28 mouse cellular contexts compared by ENCODE assay signal in the genomic region with DNA sequence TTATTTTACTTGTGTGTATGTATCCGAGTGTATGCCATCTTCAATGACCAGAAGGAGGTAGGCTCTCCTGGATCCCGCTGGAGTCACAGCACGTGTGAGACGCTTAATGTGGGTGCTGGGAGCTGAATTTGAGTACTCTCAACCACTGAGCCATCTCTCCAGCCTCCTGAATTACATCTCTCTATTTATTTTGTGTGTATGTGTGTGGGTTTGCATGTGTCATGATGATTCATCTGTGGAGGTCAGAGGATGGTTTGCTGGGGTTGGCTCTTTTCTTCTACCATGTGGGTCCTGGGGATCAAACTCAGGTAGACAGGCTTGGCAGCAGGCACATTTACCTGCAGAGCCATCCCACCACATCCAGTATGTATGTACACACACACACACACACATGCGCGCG. TPM values are rescaled to one million over a fixed set of nuclear protein-coding genes. Genes with fewer than 3 reads are reported as not detected.
"Had no signal": no experiment of that assay in that cellular context is flagged by ENCODE, and none has a peak within 500 bp of the region (broad histone marks: within the 10 kb centered on the region; RNA-seq: fewer than 3 reads in every experiment).

No protein-coding gene starts in this region.

- ATAC-seq: intestine, postnatal 0 days; liver, postnatal 0 days; lung, postnatal 0 days; midbrain, embryonic 13.5 days; midbrain, embryonic 16.5 days had no signal

- H3K4me2 ChIP-seq: lung, embryonic 14.5 days; midbrain, embryonic 13.5 days; neural tube, embryonic 12.5 days; neural tube, embryonic 15.5 days had no signal

- H3K27me3 ChIP-seq: midbrain, embryonic 13.5 days; neural tube, embryonic 12.5 days; neural tube, embryonic 15.5 days had no signal

- DNase-seq: kidney, adult 8-10 months; kidney, postnatal 14 days; kidney, postnatal 4 days; left cerebral cortex, postnatal 4 days; liver, postnatal 0 days; lung, embryonic 14.5 days; lung, postnatal 36 days; right cerebral cortex, adult 18-20 months; right cerebral cortex, postnatal 14 days; right cerebral cortex, postnatal 4 days; thymus, adult 2 months; thymus, postnatal 4 days had no signal

- H3K27ac ChIP-seq: liver, embryonic 14.5 days; midbrain, embryonic 10.5 days; midbrain, embryonic 13.5 days; neural tube, embryonic 12.5 days; neural tube, embryonic 15.5 days; stomach, postnatal 0 days had no signal

- H3K36me3 ChIP-seq: midbrain, embryonic 10.5 days; midbrain, embryonic 13.5 days; neural tube, embryonic 12.5 days; neural tube, embryonic 15.5 days had no signal

- H3K4me1 ChIP-seq: midbrain, embryonic 10.5 days; midbrain, embryonic 13.5 days; neural tube, embryonic 12.5 days had no signal

- H3K9me3 ChIP-seq: midbrain, embryonic 10.5 days; midbrain, embryonic 13.5 days; neural tube, embryonic 12.5 days; neural tube, embryonic 15.5 days had no signal

- H3K4me3 ChIP-seq: megakaryocyte, embryonic 14.5 days; midbrain, embryonic 10.5 days; midbrain, embryonic 13.5 days; myocyte; neural tube, embryonic 12.5 days; neural tube, embryonic 15.5 days had no signal

- H3K9ac ChIP-seq: liver, embryonic 14.5 days; liver, postnatal 0 days; lung, embryonic 14.5 days; midbrain, embryonic 13.5 days; neural tube, embryonic 12.5 days; neural tube, embryonic 15.5 days had no signal

RNA-seq across cellular contexts. Expression of gene Gcnt3, which starts 43.9 kb away (rescaled TPM):
- total RNA-seq: layer of hippocampus, adult 18-20 months; layer of hippocampus, postnatal 14 days; left cerebral cortex, adult 8-10 months; left cerebral cortex, postnatal 14 days; left cerebral cortex, postnatal 4 days; monocyte, adult 5-6 weeks had no signal
- polyA plus RNA-seq: liver, embryonic 14.5 days; liver, postnatal 0 days; lung, postnatal 0 days; midbrain, embryonic 10.5 days; midbrain, embryonic 13.5 days; midbrain, embryonic 16.5 days; neural tube, embryonic 12.5 days; neural tube, embryonic 15.5 days; thymus, adult 2 months had no signal
